22 mouse cellular contexts compared by ENCODE assay signal in the genomic region with DNA sequence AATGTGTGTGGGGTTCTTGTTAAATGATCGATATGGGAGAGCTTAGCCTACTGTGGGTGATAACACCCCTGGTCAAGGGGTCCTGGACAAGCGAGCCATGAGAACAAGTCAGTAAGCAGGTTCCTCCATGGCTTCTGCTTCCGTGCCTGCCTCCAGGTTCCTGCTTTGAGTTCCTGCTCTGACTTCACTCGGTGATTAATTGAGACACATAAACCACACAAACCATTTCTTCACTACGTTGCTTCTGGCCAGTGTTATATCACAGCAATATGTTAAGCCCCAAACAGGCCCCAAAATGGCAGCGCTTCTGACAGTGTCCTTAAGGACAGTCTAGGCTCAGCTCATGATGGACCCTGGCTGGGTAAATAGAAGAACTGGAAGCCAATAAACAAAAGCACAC. TPM values are rescaled to one million over a fixed set of nuclear protein-coding genes. Genes with fewer than 3 reads are reported as not detected.
DNase-seq lines count a peak whose midpoint lies in the region; ATAC-seq and TF ChIP-seq lines count a peak whose summit lies in the region.
"Had no signal": no experiment of that assay in that cellular context is flagged by ENCODE, and none has a peak within 500 bp of the region (broad histone marks: within the 10 kb centered on the region; RNA-seq: fewer than 3 reads in every experiment).

No protein-coding gene starts in this region.

- no peaks in the 10 kb centered on the region for H3K36me3 ChIP-seq in liver, postnatal 0 days (replicated peaks; ENCODE audit: insufficient read depth, low read length)
- H3K36me3 ChIP-seq in liver, embryonic 11.5 days (ENCODE audit: control insufficient read depth, insufficient read depth, low read length), result no peaks in the 10 kb centered on the region
- H3K36me3 ChIP-seq: forebrain, embryonic 10.5 days; forebrain, embryonic 15.5 days; hindbrain, embryonic 12.5 days; hindbrain, embryonic 15.5 days had no signal

- WGBS in liver, postnatal 0 days (ENCODE audit: insufficient replicate concordance), result 55% methylated on average over 6 of the region's 6 CpGs
- 72% methylated on average over 6 of the region's 6 CpGs for WGBS in liver, embryonic 11.5 days
- 47% methylated on average over 6 of the region's 6 CpGs for WGBS in bone marrow, adult 2 months

- peak overlapping the region; percentile 30; the same call in 1 of the 2 replicates for H3K27ac ChIP-seq in liver, postnatal 0 days (ENCODE audit: low read depth)
- H3K27ac ChIP-seq in liver, embryonic 11.5 days (ENCODE audit: low read depth, low read length), result no peak overlapping the region; the same call in 1 of the 2 replicates
- H3K27ac ChIP-seq in bone marrow, adult 2 months (ENCODE audit: control insufficient read depth, insufficient read depth, low read depth, low read length, poor library complexity), result peak overlapping the region; percentile 47; the same call in 1 of the 2 replicates
- H3K27ac ChIP-seq: forebrain, embryonic 10.5 days; forebrain, embryonic 15.5 days; hindbrain, embryonic 12.5 days; hindbrain, embryonic 15.5 days had no signal

- no peak for TF ChIP-seq CTCF in liver, postnatal 0 days (IDR thresholded peaks at IDR 0.05; ENCODE audit: low read depth)
- TF ChIP-seq CTCF in bone marrow, adult 2 months (IDR thresholded peaks at IDR 0.05; ENCODE audit: control insufficient read depth, insufficient read depth, low read length), result no peak

- no peak for TF ChIP-seq POLR2A in bone marrow, adult 2 months (IDR thresholded peaks at IDR 0.05; ENCODE audit: borderline replicate concordance, control insufficient read depth, low read depth, low read length)

- 0 out of 2 replicates have a peak, but pooled peaks cover 6% of the 10 kb centered on the region for H3K4me1 ChIP-seq in liver, postnatal 0 days (ENCODE audit: insufficient read depth)
- H3K4me1 ChIP-seq in liver, embryonic 11.5 days (replicated peaks; ENCODE audit: control insufficient read depth, insufficient read depth, low read length), result peaks cover 7% of the 10 kb centered on the region
- peaks cover 3% of the 10 kb centered on the region for H3K4me1 ChIP-seq in bone marrow, adult 2 months (ENCODE audit: control insufficient read depth, insufficient read depth, low read length)

- ATAC-seq in liver, postnatal 0 days, result no peak
- ATAC-seq in liver, embryonic 11.5 days (replicated peaks; ENCODE audit: low FRiP score), result no peak
- peak; percentile 37 for ATAC-seq in megakaryocyte progenitor cell, adult 5-6 weeks (replicated peaks; ENCODE audit: poor library complexity)
- ATAC-seq: CD4-positive, CD25-positive, alpha-beta regulatory T cell, adult 4 months; forebrain, embryonic 15.5 days; intestine, postnatal 0 days had no signal

- no peak overlapping the region for H3K4me2 ChIP-seq in liver, postnatal 0 days (ENCODE audit: low read depth, low read length)
- no peak overlapping the region for H3K4me2 ChIP-seq in liver, embryonic 11.5 days
- H3K4me2 ChIP-seq: forebrain, embryonic 15.5 days; heart, embryonic 11.5 days; hindbrain, embryonic 12.5 days; hindbrain, embryonic 15.5 days had no signal

- no peak overlapping the region for H3K4me3 ChIP-seq in liver, postnatal 0 days (ENCODE audit: low read depth, low read length)
- H3K4me3 ChIP-seq in liver, embryonic 11.5 days (ENCODE audit: low read depth, low read length), result no peak overlapping the region
- H3K4me3 ChIP-seq in bone marrow, adult 2 months (replicated peaks; ENCODE audit: control insufficient read depth, low read depth, low read length), result no peak overlapping the region
- H3K4me3 ChIP-seq: forebrain, embryonic 10.5 days; forebrain, embryonic 15.5 days; hindbrain, embryonic 12.5 days; hindbrain, embryonic 15.5 days had no signal

- TF ChIP-seq EP300 in liver, postnatal 0 days (IDR thresholded peaks at IDR 0.05; ENCODE audit: low read depth), result no peak

- no peaks in the 10 kb centered on the region for H3K9me3 ChIP-seq in liver, postnatal 0 days (ENCODE audit: low read length)
- H3K9me3 ChIP-seq in liver, embryonic 11.5 days (ENCODE audit: control insufficient read depth, low read length), result no peaks in the 10 kb centered on the region
- H3K9me3 ChIP-seq: forebrain, embryonic 10.5 days; forebrain, embryonic 15.5 days; hindbrain, embryonic 12.5 days; hindbrain, embryonic 15.5 days had no signal

- no peak for DNase-seq in liver, postnatal 0 days
- DNase-seq in liver, embryonic 11.5 days (ENCODE audit: low spot score), result no peak
- DNase-seq in cerebellum, postnatal 4 days (ENCODE audit: low spot score in 2 of 2), result no peak
- DNase-seq in cerebellum, adult 11 months, result no peak
- DNase-seq: adrenal gland, adult 2 months; adrenal gland, postnatal 14 days; cerebellum, adult 2 months; cerebellum, adult 9-11 months; cerebellum, postnatal 25 days; embryo, embryonic 11 days; gastrocnemius, postnatal 10 days; gastrocnemius, postnatal 36 days; heart, adult 11 months had no signal

- no peak overlapping the region for H3K9ac ChIP-seq in liver, postnatal 0 days (replicated peaks)
- no peak overlapping the region for H3K9ac ChIP-seq in liver, embryonic 11.5 days (ENCODE audit: low read depth, low read length)
- H3K9ac ChIP-seq: forebrain, embryonic 15.5 days; hindbrain, embryonic 12.5 days; hindbrain, embryonic 15.5 days had no signal

- no peaks in the 10 kb centered on the region for H3K27me3 ChIP-seq in liver, postnatal 0 days (ENCODE audit: insufficient read depth, low read length)
- H3K27me3 ChIP-seq in liver, embryonic 11.5 days (replicated peaks; ENCODE audit: control insufficient read depth, insufficient read depth, low read length), result no peaks in the 10 kb centered on the region
- H3K27me3 ChIP-seq: forebrain, embryonic 15.5 days; hindbrain, embryonic 12.5 days; hindbrain, embryonic 15.5 days had no signal

RNA-seq across cellular contexts. Expression of gene Stx11, which starts 35.9 kb away (rescaled TPM):
- polyA plus RNA-seq in liver, postnatal 0 days (2015; fragmentation: Nextera tagmentation; extraction: Ambion mirVana), result 10.3 and 11.9 TPM in 2 replicates
- polyA plus RNA-seq in liver, embryonic 11.5 days (2014; fragmentation: Nextera tagmentation; extraction: Ambion mirVana), result 12.6 and 14.9 TPM in 2 replicates
- polyA plus RNA-seq in bone marrow, adult 2 months (2011; ENCODE audit: insufficient read depth, insufficient read length, low replicate concordance, missing spikeins), result 13.2 and 28.8 TPM in 2 replicates
- 5.1 and 7.6 TPM in 2 replicates for total RNA-seq in megakaryocyte progenitor cell, adult 5-6 weeks (2015)
- 5.7 and 6.8 TPM in 2 replicates for total RNA-seq in megakaryocyte progenitor cell, adult 5-6 weeks (2017)

RNA-seq across cellular contexts. Expression of gene Utrn, which starts 59.0 kb away (rescaled TPM):
- polyA plus RNA-seq in liver, postnatal 0 days (2015; fragmentation: Nextera tagmentation; extraction: Ambion mirVana), result 8.0 and 9.7 TPM in 2 replicates
- 19.8 and 23.0 TPM in 2 replicates for polyA plus RNA-seq in liver, embryonic 11.5 days (2014; fragmentation: Nextera tagmentation; extraction: Ambion mirVana)
- polyA plus RNA-seq in bone marrow, adult 2 months (2011; ENCODE audit: insufficient read depth, insufficient read length, low replicate concordance, missing spikeins), result 6.9 and 31.4 TPM in 2 replicates
- total RNA-seq in megakaryocyte progenitor cell, adult 5-6 weeks (2015), result 25.6 and 28.2 TPM in 2 replicates
- total RNA-seq in megakaryocyte progenitor cell, adult 5-6 weeks (2017), result 17.2 and 24.2 TPM in 2 replicates
